Mouse (Mus musculus) MEL (cell line): ENCODE data around the gene Gm17581.

ENCODE experiments used
- CTCF ChIP-seq, 3 experiments: IDR thresholded peaks in 2 of 3; conservative IDR thresholded peaks in 1 of 3; 2 replicates each; pipeline ENCODE4 v1.5.1; 2011 to 2012; ENCODE audit warnings: low read length in 3 of 3, low read depth in 2 of 3, mild to moderate bottlenecking in 2 of 3, improper control_type of control experiment in 1 of 3, inconsistent platforms in 1 of 3, mixed read lengths in 1 of 3, moderate library complexity in 1 of 3; ENCODE audit not compliant: control insufficient read depth in 1 of 3, insufficient read depth in 1 of 3, poor library complexity in 1 of 3, severe bottlenecking in 1 of 3
- EP300 ChIP-seq, 2 experiments: IDR thresholded peaks; 2 replicates each; pipeline ENCODE4 v1.6.1; 2011; ENCODE audit warnings: improper control_type of control experiment in 2 of 2, low read length in 2 of 2, low read depth in 1 of 2, mild to moderate bottlenecking in 1 of 2
- GATA1 ChIP-seq: IDR thresholded peaks from 2 replicates; pipeline ENCODE4 v1.6.1; 2011; ENCODE audit warnings: low read depth, low read length, improper control_type of control experiment
- HCFC1 ChIP-seq: IDR thresholded peaks from 2 replicates; pipeline ENCODE4 v1.6.1; 2012; ENCODE audit warnings: low read depth, mild to moderate bottlenecking, inconsistent platforms, low read length, improper control_type of control experiment, moderate library complexity
- JUND ChIP-seq: IDR thresholded peaks from 2 replicates; pipeline ENCODE4 v1.6.1; 2011; ENCODE audit warnings: low read depth, mild to moderate bottlenecking, improper control_type of control experiment, low read length
- POLR2A ChIP-seq, 2 experiments: IDR thresholded peaks; 2 replicates each; pipeline ENCODE4 v1.6.1; 2011 to 2012; ENCODE audit warnings: low read length in 2 of 2, mild to moderate bottlenecking in 2 of 2, control low read depth in 1 of 2, improper control_type of control experiment in 1 of 2, low read depth in 1 of 2, moderate library complexity in 1 of 2; ENCODE audit not compliant: control insufficient read depth in 1 of 2, insufficient read depth in 1 of 2, poor library complexity in 1 of 2
- USF1 ChIP-seq: IDR thresholded peaks from 2 replicates; pipeline ENCODE4 v1.6.1; 2014; ENCODE audit warnings: low read depth, mild to moderate bottlenecking, inconsistent platforms, low read length, improper control_type of control experiment, moderate library complexity

- TF ChIP-seq CTCF (IDR thresholded peaks at IDR 0.05 in 2 of 3, conservative IDR thresholded peaks at IDR 0.05 in 1 of 3; ENCODE audit: control insufficient read depth in 1 of 3, insufficient read depth in 1 of 3, low read depth in 2 of 3, low read length in 3 of 3, poor library complexity in 1 of 3, severe bottlenecking in 1 of 3): no peak
- TF ChIP-seq HCFC1: no peak
- no peak for TF ChIP-seq USF1
- no peak for TF ChIP-seq JUND
- no peak for TF ChIP-seq POLR2A (IDR thresholded peaks at IDR 0.05; ENCODE audit: control insufficient read depth in 1 of 2, insufficient read depth in 1 of 2, low read depth in 1 of 2, low read length in 2 of 2, poor library complexity in 1 of 2)
- no peak for TF ChIP-seq GATA1
- no peak for TF ChIP-seq EP300 (IDR thresholded peaks at IDR 0.05; ENCODE audit: low read depth in 1 of 2, low read length in 2 of 2)
Measured at GRCm38 (mm10) chr2:155726302-155726701, 9.4 kb downstream of the Gm17581 start.
